Mouse (Mus musculus) limb, embryonic 13.5 days (tissue): Measurements from ENCODE around the gene Cc2d2a. TPM values are rescaled to one million over a fixed set of nuclear protein-coding genes. Genes with fewer than 3 reads are reported as not detected.

Experiments used
- ATAC-seq: fragments of 200-750 bp; cut with Nextera tagmentation; 2 replicates; pipeline ENCODE4 v1.8.0; 2017; ENCODE audit warnings: low read depth, moderate number of reproducible peaks, moderate TSS enrichment; ENCODE audit not compliant: low FRiP score
- H3K27ac ChIP-seq: fragments of 300-500 bp; sonication (generic); 2 replicates; pipeline ENCODE4 v1.5.1; 2015; ENCODE audit warnings: inconsistent platforms, mild to moderate bottlenecking, moderate library complexity
- H3K27me3 ChIP-seq: fragments of 300-500 bp; sonication (generic); 2 replicates; pipeline ENCODE4 v1.6.1; 2015; ENCODE audit warnings: mild to moderate bottlenecking, inconsistent platforms
- H3K36me3 ChIP-seq: fragments of 300-500 bp; sonication (generic); 2 replicates; pipeline ENCODE4 v1.6.1; 2015; ENCODE audit warnings: inconsistent platforms, mild to moderate bottlenecking, moderate library complexity
- H3K4me1 ChIP-seq: fragments of 300-500 bp; sonication (generic); 2 replicates; pipeline ENCODE4 v1.6.1; 2015; ENCODE audit warnings: inconsistent platforms
- H3K4me2 ChIP-seq: fragments of 300-500 bp; sonication (generic); replicated peaks from 2 replicates; pipeline ENCODE4 v1.6.1; 2015; ENCODE audit warnings: inconsistent platforms, mild to moderate bottlenecking, moderate library complexity
- H3K4me3 ChIP-seq: fragments of 300-500 bp; sonication (generic); 2 replicates; pipeline ENCODE4 v1.5.1; 2015; ENCODE audit warnings: moderate library complexity, mild to moderate bottlenecking, inconsistent platforms
- H3K9ac ChIP-seq: fragments of 300-500 bp; sonication (generic); 2 replicates; pipeline ENCODE4 v1.6.1; 2015; ENCODE audit warnings: mild to moderate bottlenecking, inconsistent platforms
- H3K9me3 ChIP-seq: fragments of 300-500 bp; sonication (generic); 2 replicates; pipeline ENCODE4 v1.6.1; 2016; ENCODE audit warnings: inconsistent platforms
- WGBS: fragments of 180-500 bp; shearing (Covaris S2); methylation state at CpG from one replicate; pipeline ENCODE4 v1.1.7; 2015; 5-methylcytosine and 5-hydroxymethylcytosine counted together
- polyA plus RNA-seq: library from polyadenylated mRNA; unstranded; fragments of >200 nt; fragmentation: Nextera tagmentation; extraction: Ambion mirVana; gene quantifications from 2 replicates; pipeline ENCODE4 v1.2.1, GENCODE M21; 2015

Cc2d2a gene
- polyA plus RNA-seq, 1 experiment from 2014 or later: 11.8 TPM

DNA sequence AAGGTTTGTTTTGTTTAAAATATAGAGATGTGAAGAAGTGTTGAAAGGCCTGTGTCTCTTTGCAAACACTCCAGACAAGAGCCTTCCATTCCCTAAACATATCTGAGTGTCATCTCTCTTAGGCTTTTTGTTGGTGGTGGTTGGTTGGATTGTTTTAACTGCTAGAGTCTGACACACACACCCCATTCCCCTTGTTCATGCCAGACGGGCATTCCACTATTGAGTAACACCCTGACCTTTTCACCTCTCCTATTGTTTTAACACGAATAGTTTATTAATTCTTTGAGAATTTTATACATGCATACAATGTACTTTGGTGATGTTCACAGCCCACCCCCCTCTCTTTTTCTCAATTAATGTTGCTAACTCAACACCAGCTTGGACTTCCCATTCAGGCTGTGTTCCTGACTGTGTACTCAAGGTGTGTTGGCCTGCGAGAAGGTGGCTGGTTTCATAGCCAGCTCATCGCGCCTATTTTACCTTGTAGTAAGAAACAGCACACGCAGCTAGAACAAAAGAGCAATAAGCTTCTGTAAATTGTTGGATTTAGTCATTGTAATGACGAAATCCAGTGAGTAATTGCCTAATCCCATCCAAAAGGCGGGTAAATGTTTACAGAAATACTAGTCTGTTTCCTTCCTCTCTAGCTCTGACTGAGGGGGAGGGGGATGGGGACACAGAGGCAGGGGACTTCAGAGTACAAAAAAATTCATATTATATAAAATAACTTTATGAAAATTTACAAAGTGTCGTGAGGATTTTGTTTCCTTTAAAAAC, 126.0 kb downstream of the Cc2d2a start:
- no peak for ATAC-seq
- no peaks in the 10 kb centered on the region for H3K36me3 ChIP-seq
- no peak overlapping the region for H3K27ac ChIP-seq
- WGBS: 82% methylated on average over 9 of the region's 9 CpGs
- no peaks in the 10 kb centered on the region for H3K4me1 ChIP-seq
- no peaks in the 10 kb centered on the region for H3K9me3 ChIP-seq
- no peak overlapping the region for H3K4me2 ChIP-seq
- no peak overlapping the region for H3K9ac ChIP-seq
- no peak overlapping the region for H3K4me3 ChIP-seq
- H3K27me3 ChIP-seq: no peaks in the 10 kb centered on the region

Other genes with a start within 250 kb of the Cc2d2a start
- gene C1qtnf7, start 146.8 kb upstream of the Cc2d2a start, polyA plus RNA-seq: 10.0 and 10.6 TPM in 2 replicates
- gene Bst1, start 156.5 kb downstream of the Cc2d2a start, polyA plus RNA-seq: 0.05 and 0.14 TPM in 2 replicates
- gene Fbxl5, start 159.3 kb downstream of the Cc2d2a start, polyA plus RNA-seq: 56.7 and 58.6 TPM in 2 replicates
- gene Cd38, start 206.2 kb downstream of the Cc2d2a start, polyA plus RNA-seq: 9.6 and 10.0 TPM in 2 replicates